Mouse (Mus musculus): ENCODE data around the gene Adh1.

The Adh1 gene

DNA sequence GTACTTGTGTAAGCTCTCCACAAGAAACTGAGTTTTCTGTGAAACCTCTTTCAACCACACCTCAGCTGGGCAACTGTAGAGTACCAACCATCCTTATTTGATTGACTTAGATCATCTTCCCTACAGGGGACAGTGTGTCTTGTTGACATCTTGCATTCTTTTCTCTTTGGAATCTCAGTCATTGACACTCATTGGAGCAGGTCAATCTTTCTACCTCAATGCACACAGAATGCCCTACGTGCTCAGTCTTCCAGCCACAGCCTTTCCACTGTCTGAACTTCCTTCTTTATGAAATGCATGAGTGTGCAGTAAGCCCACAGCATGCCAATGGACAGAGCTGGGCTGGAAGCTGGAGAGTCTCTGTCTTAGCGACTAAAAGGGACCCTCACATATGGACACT, 29.9 kb downstream of the Adh1 start:
- DNase-seq: no peak

DNA sequence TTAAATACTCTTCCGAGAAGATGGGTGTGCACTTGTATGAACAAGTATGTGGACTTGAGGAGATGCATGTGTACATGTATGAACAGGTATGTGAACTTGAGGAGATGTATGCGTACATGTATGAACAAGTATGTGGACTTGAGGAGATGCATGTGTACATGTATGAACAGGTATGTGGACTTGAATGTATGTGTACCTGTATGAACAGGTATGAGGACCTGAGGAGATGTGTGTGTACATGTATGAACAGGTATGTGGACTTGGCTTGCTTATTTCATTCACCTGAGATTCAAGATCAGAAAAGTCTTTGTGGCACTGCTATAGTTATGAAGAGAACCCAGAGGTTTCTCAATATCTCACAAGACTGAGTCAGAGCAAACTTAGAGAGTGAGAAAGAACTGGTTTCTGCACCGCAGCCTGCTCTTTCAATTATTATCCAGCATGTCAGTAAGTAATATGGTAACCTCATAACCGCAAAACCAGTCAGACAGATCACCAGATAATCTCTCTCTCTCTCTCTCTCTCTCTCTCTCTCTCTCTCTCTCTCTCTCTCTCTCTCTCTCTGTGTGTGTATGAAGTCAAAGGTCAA, 30.8 kb downstream of the Adh1 start:
- no peak for DNase-seq

DNA sequence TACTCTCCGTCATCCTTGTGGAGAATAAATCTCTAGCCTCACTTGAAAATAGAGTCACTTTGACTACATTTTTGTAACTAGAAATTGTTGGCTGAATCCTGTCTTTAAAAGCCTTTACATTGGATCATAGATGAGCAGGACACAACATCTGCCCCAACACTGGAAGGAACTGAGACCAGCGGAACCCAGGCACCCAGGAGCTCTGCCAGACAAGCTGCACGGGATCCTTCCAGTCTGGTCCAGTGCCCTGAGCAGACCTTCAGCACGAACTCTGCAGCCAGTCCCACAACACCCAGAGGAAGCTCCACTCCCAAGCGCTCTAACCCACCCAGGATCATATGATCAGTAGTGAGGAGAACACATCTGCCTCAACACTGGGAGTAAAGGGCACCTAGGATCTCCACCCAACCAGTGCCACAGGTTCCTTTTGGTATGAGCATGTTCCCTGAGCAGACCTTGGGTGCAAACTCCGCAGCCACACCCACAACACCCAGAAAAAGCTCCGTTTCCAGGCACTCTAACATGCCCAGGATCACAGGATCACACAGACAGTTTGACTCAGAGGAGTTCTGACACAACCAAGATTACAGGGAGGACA, 32.6 kb downstream of the Adh1 start:
- DNase-seq: no peak

DNA sequence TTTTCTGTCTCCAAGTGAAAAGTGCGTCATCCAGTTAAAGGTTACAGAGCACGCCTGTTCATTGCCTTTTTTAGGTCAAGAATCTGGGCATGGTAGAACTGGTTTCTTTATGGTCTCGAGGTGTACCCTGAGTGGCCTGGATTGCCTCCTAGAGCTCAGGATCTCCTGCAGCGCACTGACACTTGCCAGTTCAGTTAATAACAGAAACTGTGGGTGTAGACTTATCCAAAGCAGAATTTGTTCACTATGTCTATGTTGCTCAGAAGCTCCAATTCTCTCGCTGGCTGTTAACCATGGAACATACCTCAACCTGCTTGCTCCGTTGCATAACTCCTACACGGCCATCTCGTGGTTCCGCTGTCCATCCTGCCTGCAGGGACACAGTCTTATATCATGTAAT, 39.3 kb downstream of the Adh1 start:
- DNase-seq: no peak

DNA sequence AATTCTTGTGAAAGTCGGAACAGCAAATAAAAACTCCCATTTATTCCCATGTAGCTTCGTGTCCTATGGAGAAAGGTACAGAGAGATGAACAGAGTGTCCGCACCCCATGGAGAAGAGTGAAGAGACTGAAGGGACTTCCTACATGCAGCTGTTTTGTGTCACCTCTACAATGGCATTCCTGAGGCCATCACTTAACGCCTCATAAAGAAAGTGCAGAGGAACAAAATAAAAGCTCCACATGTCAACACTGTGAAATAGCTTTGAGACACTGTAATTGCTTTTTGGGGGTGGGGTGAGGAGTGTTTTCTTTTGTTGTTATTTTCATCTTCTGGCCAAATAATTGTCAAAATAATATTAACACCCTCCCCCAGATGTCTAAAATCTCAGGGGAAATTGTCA, 41.9 kb downstream of the Adh1 start:
- no peak for DNase-seq

DNA sequence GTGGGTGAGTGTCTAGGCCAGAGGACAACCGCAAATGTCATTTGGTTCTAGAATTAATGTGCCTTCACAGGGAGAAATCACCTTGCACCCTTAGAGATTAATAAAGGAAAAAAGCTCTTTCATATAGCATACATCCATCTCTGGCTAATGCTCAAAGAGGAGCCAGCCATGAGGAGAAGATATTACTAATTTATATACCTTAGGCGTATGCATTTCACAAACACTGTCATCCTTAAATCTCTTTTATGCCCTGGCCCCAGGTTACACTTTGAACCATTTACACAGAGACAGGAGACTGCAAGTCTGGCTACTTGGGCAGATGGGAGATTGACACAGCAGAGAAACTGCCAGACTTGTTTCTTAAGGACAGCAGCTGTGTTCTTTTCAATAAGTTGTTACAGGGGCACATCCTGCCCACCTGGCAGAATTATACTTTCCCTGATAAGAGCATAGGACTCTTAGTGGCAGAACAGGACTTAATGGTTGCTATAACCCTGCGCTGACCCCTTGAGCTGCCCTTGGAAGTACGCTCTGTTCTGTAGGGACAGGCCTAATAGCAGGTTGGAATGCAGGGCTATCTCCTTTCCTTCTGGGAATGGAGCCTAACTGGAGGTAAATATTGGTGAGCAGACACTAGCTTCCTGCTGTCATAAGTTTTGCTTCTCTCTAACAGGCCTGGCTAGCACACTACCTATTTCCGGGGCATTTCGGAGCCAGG, 43.1 kb downstream of the Adh1 start:
- no peak for DNase-seq

DNA sequence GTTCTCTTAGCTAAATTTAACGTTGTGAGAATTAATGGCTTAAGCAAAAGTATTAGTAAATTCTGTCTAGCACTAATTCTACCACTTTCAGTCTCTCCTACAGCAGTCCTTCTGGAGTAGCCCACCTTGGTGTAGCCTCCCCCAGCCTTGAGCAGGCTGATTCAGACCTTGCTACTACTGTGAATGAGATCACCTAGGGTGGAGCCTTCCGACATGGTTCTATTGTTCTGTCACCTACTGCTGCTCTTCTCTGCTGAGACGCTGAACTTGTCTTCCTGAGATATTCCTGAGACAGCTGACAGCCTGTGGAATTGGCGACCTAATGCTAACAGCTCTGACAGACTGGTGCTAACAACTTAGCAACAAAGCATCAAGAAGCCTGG, 43.7 kb downstream of the Adh1 start:
- no peak for DNase-seq

DNA sequence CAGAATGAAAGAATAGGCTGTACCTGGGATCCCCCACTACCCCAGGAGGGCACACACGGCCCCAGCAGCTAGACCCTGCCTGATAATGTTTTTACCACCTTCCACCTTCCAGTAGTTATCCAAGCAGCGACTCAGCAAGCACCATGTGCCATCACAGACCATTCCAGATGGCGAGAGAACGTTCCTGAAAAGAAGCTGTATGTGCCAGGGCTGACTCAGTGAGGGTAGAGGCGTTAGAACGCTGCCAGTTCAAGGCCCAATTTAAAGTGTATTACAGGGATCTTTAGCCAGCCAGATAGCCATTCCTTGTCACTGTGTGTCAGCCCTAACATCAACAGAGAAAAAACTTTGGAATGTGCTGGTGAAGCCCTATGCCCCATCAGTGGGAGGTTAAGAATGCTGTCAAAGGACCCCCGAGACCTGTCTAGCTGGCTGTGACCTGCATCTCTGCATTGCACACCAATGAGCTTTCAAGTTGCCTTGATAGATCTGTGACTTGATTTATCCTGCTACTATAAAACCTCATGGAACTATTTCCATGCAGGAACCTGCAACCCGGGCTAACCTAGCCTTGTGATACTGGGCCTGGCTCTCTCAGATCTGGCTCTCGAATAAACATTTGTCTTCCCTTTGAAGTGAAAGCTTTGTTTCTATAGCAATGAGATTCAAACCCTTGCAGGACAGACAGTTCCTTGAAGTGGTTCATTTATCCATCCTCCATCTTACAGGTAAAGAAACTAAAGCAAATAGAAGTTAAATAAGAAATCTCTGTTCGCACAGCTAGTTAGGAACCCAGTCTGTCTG, 44.9 kb downstream of the Adh1 start:
- no peak for DNase-seq

DNA sequence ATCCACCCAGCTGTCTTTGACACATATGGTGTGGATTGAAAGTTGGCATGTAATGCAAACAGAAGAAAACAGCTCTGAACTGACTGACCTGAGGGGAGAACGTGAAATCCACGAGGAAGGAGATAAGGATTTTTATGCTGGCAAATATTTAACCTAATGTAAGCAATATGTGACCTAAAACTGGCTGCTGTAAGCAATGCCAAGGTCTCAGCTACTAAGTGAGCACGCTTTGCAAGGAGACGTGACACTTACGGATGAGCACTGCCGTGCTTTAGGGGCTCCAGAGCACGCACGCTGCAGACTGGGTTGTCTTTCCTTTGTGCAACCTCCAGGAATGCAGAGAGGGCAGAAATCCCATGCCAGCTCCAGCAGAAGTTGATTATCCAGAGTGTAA, 45.5 kb downstream of the Adh1 start:
- DNase-seq: no peak

DNA sequence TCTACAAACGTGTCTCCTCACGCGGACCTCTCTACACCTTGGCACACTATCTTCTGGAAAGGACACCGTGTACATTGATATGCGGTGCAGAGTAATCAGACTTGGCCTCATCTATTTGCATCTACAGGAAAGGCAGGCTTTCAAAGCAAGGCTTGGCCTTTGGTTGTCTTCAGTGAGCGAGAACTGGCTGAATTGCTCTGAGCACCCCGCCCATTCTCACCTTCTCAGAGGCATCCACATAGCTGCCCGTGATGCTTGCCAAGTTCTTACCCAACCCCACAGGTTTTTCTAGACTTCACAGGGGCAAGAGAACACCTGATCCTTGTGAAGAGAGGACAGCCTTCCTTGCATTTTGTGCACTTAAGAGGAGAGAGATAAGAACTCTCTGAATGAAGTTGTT, 49.1 kb downstream of the Adh1 start:
- DNase-seq: no peak

DNA sequence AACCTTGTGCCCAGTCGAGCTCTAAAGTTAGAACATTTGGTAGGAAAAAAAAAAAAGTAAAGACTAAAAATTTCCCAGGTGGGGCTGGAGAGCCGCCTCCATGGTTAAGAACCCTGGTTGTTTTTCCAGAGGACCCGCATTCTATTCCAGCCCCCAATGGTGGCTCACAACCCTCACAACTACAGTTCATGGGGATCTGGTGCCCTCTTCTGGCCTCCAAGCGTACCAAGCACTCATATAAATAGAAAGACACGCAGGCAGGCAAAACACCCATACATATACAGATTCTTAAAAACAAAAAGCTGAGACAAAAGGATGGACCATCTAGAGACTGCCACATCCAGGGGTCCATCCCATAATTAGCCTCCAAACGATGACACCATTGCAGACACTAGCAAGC, 50.2 kb downstream of the Adh1 start:
- DNase-seq: no peak

DNA sequence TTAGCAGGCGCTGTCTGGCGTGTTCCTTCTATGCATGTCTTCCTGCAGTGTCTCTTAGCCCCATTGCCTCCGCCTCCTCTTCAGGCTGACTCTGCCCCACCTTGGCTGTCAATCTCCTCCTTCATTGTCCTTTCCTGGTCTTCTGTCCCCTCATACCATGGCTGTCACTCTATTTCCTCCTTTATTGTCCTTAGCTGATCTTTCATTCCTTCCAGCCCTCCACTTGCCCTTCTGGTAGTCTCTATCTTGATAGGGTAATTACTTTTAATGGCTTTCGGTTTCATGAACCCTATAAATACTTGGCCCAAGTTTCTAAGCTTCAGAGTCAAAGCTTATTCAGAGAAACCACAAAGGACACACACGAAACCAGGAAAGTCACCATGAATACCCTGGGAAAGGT, 52.2 kb downstream of the Adh1 start, which contains the start of gene Adh6a:
Gene Adh6a, plus strand, starts transcription at position 322 of the 400 bp plus-strand sequence.
- no peak for DNase-seq

DNA sequence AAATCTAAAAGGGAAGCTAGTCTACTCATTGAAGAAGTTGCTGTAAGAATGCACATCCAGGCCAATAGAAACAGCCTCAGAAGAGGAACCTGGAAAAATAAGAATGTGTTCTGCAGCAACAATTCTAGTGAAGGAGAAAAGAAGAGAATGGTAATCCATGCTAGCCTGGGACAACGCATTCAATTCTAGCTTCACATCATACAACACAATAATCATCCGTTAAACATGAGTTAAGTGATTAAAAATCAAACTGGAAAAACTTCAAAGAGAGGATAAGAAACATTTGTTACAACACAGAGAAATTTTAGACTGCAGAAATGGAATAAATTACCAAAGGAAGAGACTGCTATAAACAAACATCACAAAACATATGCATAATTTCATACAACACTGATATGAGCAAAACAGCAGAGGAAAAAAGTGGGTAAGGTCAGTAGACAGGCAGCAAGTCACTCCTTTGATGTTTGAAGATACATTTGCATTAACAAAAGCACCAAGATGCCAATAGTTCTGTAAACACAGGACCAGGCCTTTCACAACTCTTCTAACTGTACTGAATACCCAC, 56.2 kb downstream of the Adh1 start:
- DNase-seq: no peak

DNA sequence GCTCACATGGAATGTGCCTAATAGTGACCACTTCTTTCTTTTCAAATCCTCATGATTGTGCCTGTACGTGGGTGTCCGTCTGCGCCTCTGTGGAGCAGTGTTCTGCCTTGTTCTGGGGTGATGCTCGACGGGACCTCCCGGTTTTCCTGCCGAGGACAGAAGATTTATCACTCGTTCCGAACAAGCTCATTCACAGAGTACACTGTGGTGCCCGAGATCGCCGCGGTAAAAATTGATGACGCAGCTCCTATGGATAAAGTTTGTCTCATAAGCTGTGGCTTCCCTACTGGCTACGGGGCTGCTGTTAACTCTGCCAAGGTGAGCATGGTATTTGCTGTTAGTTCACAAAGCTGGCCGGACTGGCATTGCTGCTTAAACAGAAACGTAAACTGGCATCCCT, 64.2 kb downstream of the Adh1 start:
- DNase-seq: no peak

DNA sequence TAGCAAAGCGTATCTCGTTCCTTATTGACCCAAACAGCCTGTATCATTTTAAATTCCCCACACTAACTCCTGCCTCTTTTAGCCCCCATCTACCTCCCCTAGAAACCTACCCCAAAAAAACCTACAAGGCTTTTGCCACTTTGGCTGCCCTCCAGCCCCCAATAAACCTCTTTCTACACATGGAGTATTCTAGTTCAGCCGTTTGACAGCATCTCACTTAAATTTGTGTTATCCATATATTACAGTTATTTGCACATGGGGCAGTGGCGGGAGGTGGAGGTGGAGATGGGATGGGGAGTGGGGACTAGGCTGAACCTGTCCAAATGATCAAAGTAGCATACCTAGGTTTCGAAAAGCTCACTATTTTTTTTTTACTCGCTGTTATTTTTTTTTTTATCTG, 64.7 kb downstream of the Adh1 start:
- no peak for DNase-seq

DNA sequence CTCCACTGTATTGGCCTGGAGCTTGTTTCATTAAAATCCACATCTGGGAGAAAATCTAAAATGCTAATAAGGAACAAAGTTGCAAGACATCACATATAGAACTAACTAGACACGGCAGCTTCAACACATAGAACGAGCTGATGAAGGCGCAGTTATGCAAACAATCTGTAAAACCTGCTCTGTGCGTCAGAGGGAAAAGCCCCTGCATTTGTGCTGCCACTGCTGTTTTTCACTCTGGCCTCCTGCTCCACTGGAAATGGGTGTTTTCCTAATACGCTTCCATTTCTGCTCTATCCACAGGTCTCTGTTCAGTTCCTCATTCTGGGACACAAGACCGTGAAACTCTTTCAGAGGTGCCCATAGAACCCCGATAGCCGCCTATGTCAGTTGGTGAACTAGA, 73.1 kb downstream of the Adh1 start:
- no peak for DNase-seq

DNA sequence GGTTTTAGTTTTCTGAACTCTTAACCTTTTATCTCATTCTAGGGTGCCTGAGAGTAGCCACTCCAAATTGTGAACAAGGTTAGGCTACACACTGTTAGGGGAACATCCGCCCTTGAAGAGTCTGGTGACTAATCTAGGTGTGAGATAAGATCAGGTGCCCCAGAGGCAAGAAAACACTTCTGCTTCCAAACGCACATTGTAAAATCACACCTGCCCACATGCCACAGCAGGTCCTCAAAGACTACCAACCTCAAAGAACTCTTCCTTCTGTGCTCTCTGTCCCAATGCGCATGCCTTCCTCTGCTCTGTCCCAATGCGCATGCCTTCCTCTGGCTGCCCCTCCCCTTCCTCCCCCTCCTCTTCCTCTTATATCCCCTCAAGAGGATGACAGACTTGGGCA, 73.5 kb downstream of the Adh1 start:
- DNase-seq: no peak

DNA sequence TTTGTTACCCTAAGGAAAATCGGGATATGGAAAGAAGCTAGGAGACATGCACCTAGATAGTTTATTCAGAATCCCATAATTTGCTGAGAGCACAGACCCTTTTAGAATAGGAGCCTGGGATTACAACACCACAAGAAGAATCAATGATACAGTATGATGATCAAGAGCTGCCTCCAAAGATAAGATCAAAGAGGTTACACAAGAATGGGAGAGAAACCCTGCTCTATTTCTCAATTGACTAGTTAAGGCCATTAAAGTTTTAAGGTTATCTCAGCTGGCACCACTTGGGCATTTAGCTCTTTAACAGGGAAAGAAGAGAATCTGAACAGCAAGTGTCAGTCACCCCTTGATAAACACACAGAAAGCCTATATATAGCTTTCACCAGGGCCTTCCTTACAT, 74.8 kb downstream of the Adh1 start:
- DNase-seq: no peak

DNA sequence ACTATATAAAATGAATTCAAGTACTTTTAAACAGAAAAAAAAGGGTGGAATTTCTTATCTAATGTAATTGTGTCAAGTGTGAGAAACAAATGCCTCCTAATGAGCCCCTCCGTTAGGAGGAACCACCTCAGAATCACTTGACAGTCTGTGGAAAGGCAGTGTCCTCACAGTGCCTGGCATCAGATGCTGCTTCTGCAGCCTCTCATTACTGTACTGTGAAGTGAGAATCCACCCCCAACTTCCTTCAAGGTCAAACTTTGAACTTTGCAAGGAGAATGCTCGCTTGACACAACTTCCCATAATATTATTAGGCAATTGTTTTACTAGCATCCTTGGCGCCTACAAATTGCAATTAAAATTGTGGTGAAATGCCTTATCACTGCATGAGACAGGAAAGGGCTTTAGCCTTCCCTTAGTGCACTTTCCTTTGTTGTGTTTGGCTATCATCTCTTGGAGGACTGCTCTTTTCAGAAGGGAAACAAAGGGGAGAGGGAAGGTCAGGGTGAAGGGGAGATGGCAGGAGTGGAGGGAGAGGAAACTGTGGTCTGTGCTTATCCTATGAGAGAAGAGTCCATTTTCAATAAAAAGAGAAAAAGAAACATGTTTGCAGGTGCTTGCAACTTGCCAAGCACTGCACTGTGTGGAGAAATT, 75.4 kb downstream of the Adh1 start:
- DNase-seq: no peak

Data from cerebellum, adult 11-12 months (tissue).